Mouse (Mus musculus) embryonic facial prominence, embryonic 15.5 days (tissue): ENCODE measurements at regions not wholly inside any gene's neighbourhood (a gene's known extent, or its start where the extent isn't known, plus 50 kb on each side); places are given as distances from the start of the nearest gene placed in this dataset.

Source experiments
- ATAC-seq: fragments of 200-750 bp; cut with Nextera tagmentation; 2 replicates; pipeline ENCODE4 v1.8.0; 2017; ENCODE audit warnings: low read depth, moderate TSS enrichment; ENCODE audit not compliant: insufficient number of reproducible peaks, low FRiP score, low TSS enrichment
- H3K27ac ChIP-seq: fragments of 300-500 bp; sonication (generic); replicated peaks from 2 replicates; pipeline ENCODE4 v1.5.1; 2015; ENCODE audit warnings: mild to moderate bottlenecking, inconsistent platforms
- H3K27me3 ChIP-seq: fragments of 300-500 bp; sonication (generic); 2 replicates; pipeline ENCODE4 v1.6.1; 2015; ENCODE audit warnings: inconsistent platforms
- H3K36me3 ChIP-seq: fragments of 300-500 bp; sonication (generic); 2 replicates; pipeline ENCODE4 v1.6.1; 2015; ENCODE audit warnings: mild to moderate bottlenecking, inconsistent platforms
- H3K4me1 ChIP-seq: fragments of 300-500 bp; sonication (generic); 2 replicates; pipeline ENCODE4 v1.6.1; 2015; ENCODE audit warnings: inconsistent platforms
- H3K4me2 ChIP-seq: fragments of 300-500 bp; sonication (generic); replicated peaks from 2 replicates; pipeline ENCODE4 v1.6.1; 2015; ENCODE audit warnings: mild to moderate bottlenecking, inconsistent platforms
- H3K4me3 ChIP-seq: fragments of 300-500 bp; sonication (generic); replicated peaks from 2 replicates; pipeline ENCODE4 v1.5.1; 2015; ENCODE audit warnings: mild to moderate bottlenecking, inconsistent platforms
- H3K9ac ChIP-seq: fragments of 300-500 bp; sonication (generic); 2 replicates; pipeline ENCODE4 v1.6.1; 2015; ENCODE audit warnings: inconsistent platforms
- H3K9me3 ChIP-seq: fragments of 300-500 bp; sonication (generic); replicated peaks from 2 replicates; pipeline ENCODE4 v1.6.1; 2016; ENCODE audit warnings: inconsistent platforms
- WGBS: fragments of 180-500 bp; shearing (Covaris S2); methylation state at CpG from one replicate; pipeline ENCODE4 v1.1.7; 2015; 5-methylcytosine and 5-hydroxymethylcytosine counted together

- ATAC-seq: no peak
- no peaks in the 10 kb centered on the region for H3K27me3 ChIP-seq
- no peak overlapping the region for H3K27ac ChIP-seq
- no peaks in the 10 kb centered on the region for H3K36me3 ChIP-seq
- H3K9me3 ChIP-seq: no peaks in the 10 kb centered on the region
- whole genome bisulfite sequencing: 73% methylated on average over 4 of the region's 4 CpGs
- no peaks in the 10 kb centered on the region for H3K4me1 ChIP-seq
- H3K4me2 ChIP-seq: no peak overlapping the region
- H3K4me3 ChIP-seq: no peak overlapping the region
- H3K9ac ChIP-seq: no peak overlapping the region
Measured at GRCm38 (mm10) chr16:64275860-64276597, 326.2 kb downstream of the Csnka2ip start.

- no peak overlapping the region for H3K4me3 ChIP-seq
- no peaks in the 10 kb centered on the region for H3K4me1 ChIP-seq
- H3K27ac ChIP-seq: no peak overlapping the region
- no peaks in the 10 kb centered on the region for H3K27me3 ChIP-seq
- H3K4me2 ChIP-seq: no peak overlapping the region
- no peaks in the 10 kb centered on the region for H3K9me3 ChIP-seq
- WGBS: 73% methylated on average over 5 of the region's 5 CpGs
- ATAC-seq: no peak
- no peak overlapping the region for H3K9ac ChIP-seq
- H3K36me3 ChIP-seq: no peaks in the 10 kb centered on the region
Measured at GRCm38 (mm10) chr16:64275420-64275819, 326.8 kb downstream of the Csnka2ip start.

GRCm38 (mm10) chr16:64264960-64265736, 337.1 kb downstream of the Csnka2ip start:
- Histone ChIP-seq H3K36me3 (no peaks in the 10 kb centered on the region), H3K9ac (no peak overlapping the region), H3K9me3 (no peaks in the 10 kb centered on the region), H3K4me2 (no peak overlapping the region), H3K27ac (no peak overlapping the region), H3K4me1 (no peaks in the 10 kb centered on the region), H3K27me3 (no peaks in the 10 kb centered on the region), H3K4me3 (no peak overlapping the region)
- WGBS: 73% methylated on average over 11 of the region's 11 CpGs
- ATAC-seq: no peak

- H3K4me2 ChIP-seq: no peak overlapping the region
- no peak overlapping the region for H3K4me3 ChIP-seq
- H3K36me3 ChIP-seq: no peaks in the 10 kb centered on the region
- no peak overlapping the region for H3K9ac ChIP-seq
- H3K4me1 ChIP-seq: no peaks in the 10 kb centered on the region
- no peak for ATAC-seq
- H3K9me3 ChIP-seq: no peaks in the 10 kb centered on the region
- H3K27ac ChIP-seq: no peak overlapping the region
- H3K27me3 ChIP-seq: no peaks in the 10 kb centered on the region
- WGBS: 49% methylated on average over 1 of the region's 1 CpGs
Measured at GRCm38 (mm10) chr16:64251155-64251554, 351.1 kb downstream of the Csnka2ip start.

GRCm38 (mm10) chr16:64248743-64249142, 353.5 kb downstream of the Csnka2ip start:
- H3K27ac ChIP-seq: no peak overlapping the region
- no peak overlapping the region for H3K4me3 ChIP-seq
- no peaks in the 10 kb centered on the region for H3K9me3 ChIP-seq
- ATAC-seq: no peak
- 54% methylated on average over 4 of the region's 4 CpGs for WGBS
- peaks cover 3% of the 10 kb centered on the region; the same call in 1 of the 2 replicates for H3K4me1 ChIP-seq
- no peak overlapping the region for H3K9ac ChIP-seq
- no peak overlapping the region for H3K4me2 ChIP-seq
- no peaks in the 10 kb centered on the region for H3K36me3 ChIP-seq
- no peaks in the 10 kb centered on the region for H3K27me3 ChIP-seq

GRCm38 (mm10) chr16:64245942-64246341, 356.3 kb downstream of the Csnka2ip start:
- no peak for ATAC-seq
- no peaks in the 10 kb centered on the region for H3K36me3 ChIP-seq
- no peaks in the 10 kb centered on the region for H3K27me3 ChIP-seq
- H3K9me3 ChIP-seq: no peaks in the 10 kb centered on the region
- no peak overlapping the region for H3K4me2 ChIP-seq
- no peak overlapping the region for H3K9ac ChIP-seq
- peaks cover 3% of the 10 kb centered on the region; the same call in 1 of the 2 replicates for H3K4me1 ChIP-seq
- 82% methylated on average over 1 of the region's 1 CpGs for WGBS
- H3K4me3 ChIP-seq: no peak overlapping the region
- no peak overlapping the region for H3K27ac ChIP-seq

- H3K4me1 ChIP-seq: 0 out of 2 replicates have a peak, but pooled peaks cover 3% of the 10 kb centered on the region
- WGBS: 61% methylated on average over 3 of the region's 3 CpGs
Measured at GRCm38 (mm10) chr16:64224336-64224735, 360.4 kb upstream of the Epha3 start.

GRCm38 (mm10) chr16:64216671-64217070, 352.7 kb upstream of the Epha3 start:
- H3K4me3 ChIP-seq: no peak overlapping the region
- no peak overlapping the region for H3K27ac ChIP-seq
- no peaks in the 10 kb centered on the region for H3K9me3 ChIP-seq
- H3K36me3 ChIP-seq: no peaks in the 10 kb centered on the region
- H3K4me2 ChIP-seq: no peak overlapping the region
- 85% methylated on average over 5 of the region's 5 CpGs for WGBS
- H3K27me3 ChIP-seq: no peaks in the 10 kb centered on the region
- H3K4me1 ChIP-seq: no peaks in the 10 kb centered on the region
- ATAC-seq: no peak
- no peak overlapping the region for H3K9ac ChIP-seq

More at GRCm38 (mm10) chr16:64224336-64224735, 360.4 kb upstream of the Epha3 start:
- H3K9me3 ChIP-seq: no peaks in the 10 kb centered on the region
- H3K36me3 ChIP-seq: no peaks in the 10 kb centered on the region
- H3K9ac ChIP-seq: no peak overlapping the region
- no peak for ATAC-seq
- no peak overlapping the region for H3K27ac ChIP-seq
- no peaks in the 10 kb centered on the region for H3K27me3 ChIP-seq
- no peak overlapping the region for H3K4me2 ChIP-seq
- H3K4me3 ChIP-seq: no peak overlapping the region

- Histone ChIP-seq H3K27ac (no peak overlapping the region), H3K9me3 (no peaks in the 10 kb centered on the region), H3K9ac (no peak overlapping the region), H3K36me3 (no peaks in the 10 kb centered on the region), H3K4me1 (no peaks in the 10 kb centered on the region), H3K4me3 (no peak overlapping the region), H3K4me2 (no peak overlapping the region), H3K27me3 (no peaks in the 10 kb centered on the region)
- 83% methylated on average over 1 of the region's 1 CpGs for WGBS
- ATAC-seq: no peak
Measured at GRCm38 (mm10) chr16:64211895-64212294, 347.9 kb upstream of the Epha3 start.

GRCm38 (mm10) chr16:64166676-64167407, 302.9 kb upstream of the Epha3 start:
- Histone ChIP-seq H3K36me3 (no peaks in the 10 kb centered on the region), H3K4me2 (no peak overlapping the region), H3K9me3 (no peaks in the 10 kb centered on the region), H3K27ac (0 out of 2 replicates have a peak overlapping the region, but pooled peaks have one; percentile 7), H3K27me3 (no peaks in the 10 kb centered on the region), H3K9ac (no peak overlapping the region), H3K4me1 (no peaks in the 10 kb centered on the region), H3K4me3 (no peak overlapping the region)
- no peak for ATAC-seq
- 31% methylated on average over 8 of the region's 8 CpGs for WGBS

- no peaks in the 10 kb centered on the region for H3K36me3 ChIP-seq
- ATAC-seq: no peak
- H3K4me1 ChIP-seq: no peaks in the 10 kb centered on the region
- H3K4me2 ChIP-seq: no peak overlapping the region
- no peak overlapping the region for H3K27ac ChIP-seq
- no peaks in the 10 kb centered on the region for H3K27me3 ChIP-seq
- no peaks in the 10 kb centered on the region for H3K9me3 ChIP-seq
- no peak overlapping the region for H3K9ac ChIP-seq
- no peak overlapping the region for H3K4me3 ChIP-seq
- WGBS: 73% methylated on average over 2 of the region's 2 CpGs
Measured at GRCm38 (mm10) chr16:64166036-64166435, 302.1 kb upstream of the Epha3 start.
